In genomic region chr13:37760373-37760772, GRCm38 (mm10) we compare ENCODE assay signal across 25 mouse cellular contexts. TPM values are rescaled to one million over a fixed set of nuclear protein-coding genes. Genes with fewer than 3 reads are reported as not detected.
DNase-seq lines count a peak whose midpoint lies in the region; ATAC-seq and TF ChIP-seq lines count a peak whose summit lies in the region.
"Had no signal": no experiment of that assay in that cellular context is flagged by ENCODE, and none has a peak within 500 bp of the region (broad histone marks: within the 10 kb centered on the region; RNA-seq: fewer than 3 reads in every experiment).

No protein-coding gene starts in this region.

- H3K36me3 ChIP-seq in heart, adult 2 months (ENCODE audit: control insufficient read depth, insufficient read depth, low read length): peaks cover 2% of the 10 kb centered on the region; the same call in 1 of the 2 replicates
- H3K36me3 ChIP-seq in heart, postnatal 0 days (replicated peaks; ENCODE audit: control insufficient read depth, insufficient read depth, low read length): no peaks in the 10 kb centered on the region
- H3K36me3 ChIP-seq in MEL (ENCODE audit: control insufficient read depth in 1 of 2, insufficient read depth in 2 of 2, low read length in 2 of 2): peaks cover 0 to 28% of the 10 kb centered on the region in 2 experiments; a peak in 2 of 4 replicates
- H3K36me3 ChIP-seq in liver, embryonic 14.5 days (replicated peaks; ENCODE audit: control insufficient read depth, insufficient read depth, low read depth): no peaks in the 10 kb centered on the region
- H3K36me3 ChIP-seq: embryonic facial prominence, embryonic 13.5 days; forebrain, embryonic 10.5 days; forebrain, embryonic 15.5 days; heart, embryonic 12.5 days; limb, embryonic 13.5 days; midbrain, embryonic 10.5 days; neural tube, embryonic 12.5 days had no signal

- TF ChIP-seq POLR2A in heart, adult 2 months (IDR thresholded peaks at IDR 0.05; ENCODE audit: insufficient read depth, low read depth, low read length): no peak
- no peak for TF ChIP-seq POLR2A in MEL (IDR thresholded peaks at IDR 0.05; ENCODE audit: control insufficient read depth in 1 of 2, insufficient read depth in 1 of 2, low read depth in 1 of 2, low read length in 2 of 2, poor library complexity in 1 of 2)

- no peak for TF ChIP-seq EP300 in heart, adult 2 months (IDR thresholded peaks at IDR 0.05; ENCODE audit: insufficient read depth, low read depth, low read length)
- TF ChIP-seq EP300 in heart, postnatal 0 days (IDR thresholded peaks at IDR 0.05; ENCODE audit: low read depth): no peak
- TF ChIP-seq EP300 in MEL (IDR thresholded peaks at IDR 0.05; ENCODE audit: low read depth in 1 of 2, low read length in 2 of 2): no peak; a peak in 1 of 4 replicates
- no peak for TF ChIP-seq EP300 in liver, embryonic 14.5 days (IDR thresholded peaks at IDR 0.05; ENCODE audit: low read depth)

- TF ChIP-seq RAD21 in MEL (IDR thresholded peaks at IDR 0.05; ENCODE audit: low read depth, low read length): no peak

- no peaks in the 10 kb centered on the region for H3K27me3 ChIP-seq in heart, adult 2 months (ENCODE audit: control insufficient read depth, insufficient read depth, low read length)
- no peaks in the 10 kb centered on the region for H3K27me3 ChIP-seq in heart, postnatal 0 days (ENCODE audit: control insufficient read depth, insufficient read depth, low read length)
- H3K27me3 ChIP-seq in MEL (ENCODE audit: control insufficient read depth in 1 of 2, insufficient read depth in 2 of 2, low read length in 2 of 2): no peaks in the 10 kb centered on the region
- H3K27me3 ChIP-seq in liver, embryonic 14.5 days (ENCODE audit: control insufficient read depth, insufficient read depth, low read length): no peaks in the 10 kb centered on the region
- H3K27me3 ChIP-seq: embryonic facial prominence, embryonic 13.5 days; heart, embryonic 12.5 days; limb, embryonic 13.5 days had no signal

- H3K79me2 ChIP-seq in heart, adult 2 months (replicated peaks; ENCODE audit: control insufficient read depth, insufficient read depth, low read length): no peaks in the 10 kb centered on the region
- H3K79me2 ChIP-seq in MEL (ENCODE audit: control insufficient read depth, insufficient read depth, low read length, poor library complexity): no peaks in the 10 kb centered on the region

- no peak for ATAC-seq in heart, postnatal 0 days (ENCODE audit: insufficient read depth, low read depth)
- no peak for ATAC-seq in liver, embryonic 14.5 days (ENCODE audit: insufficient read depth)

- peaks cover 3% of the 10 kb centered on the region for H3K4me1 ChIP-seq in heart, adult 2 months (ENCODE audit: control insufficient read depth, insufficient read depth, low read length)
- H3K4me1 ChIP-seq in heart, postnatal 0 days (ENCODE audit: control insufficient read depth, insufficient read depth): peaks cover 24% of the 10 kb centered on the region
- peaks cover 20 to 25% of the 10 kb centered on the region in 2 experiments for H3K4me1 ChIP-seq in MEL (ENCODE audit: control insufficient read depth in 1 of 2, insufficient read depth in 2 of 2, low read length in 2 of 2)
- peaks cover 25 to 47% of the 10 kb centered on the region in 2 experiments for H3K4me1 ChIP-seq in liver, embryonic 14.5 days (replicated peaks; ENCODE audit: control insufficient read depth in 2 of 2, insufficient read depth in 2 of 2, low read length in 1 of 2)
- H3K4me1 ChIP-seq: embryonic facial prominence, embryonic 13.5 days had no signal

- TF ChIP-seq CTCF in heart, adult 2 months (IDR thresholded peaks at IDR 0.05): no peak
- TF ChIP-seq CTCF in heart, postnatal 0 days (IDR thresholded peaks at IDR 0.05; ENCODE audit: low read depth): no peak
- no peak for TF ChIP-seq CTCF in MEL (IDR thresholded peaks at IDR 0.05 in 2 of 3, conservative IDR thresholded peaks at IDR 0.05 in 1 of 3; ENCODE audit: control insufficient read depth in 1 of 3, insufficient read depth in 1 of 3, low read depth in 2 of 3, low read length in 3 of 3, poor library complexity in 1 of 3, severe bottlenecking in 1 of 3)
- no peak for TF ChIP-seq CTCF in liver, embryonic 14.5 days (IDR thresholded peaks at IDR 0.05; ENCODE audit: low read depth)

- H3K27ac ChIP-seq in heart, adult 2 months: peak overlapping the region; percentile 8; the same call in 1 of the 2 replicates
- peak overlapping the region; percentile 89; the same call in 1 of the 2 replicates for H3K27ac ChIP-seq in heart, postnatal 0 days (ENCODE audit: low read depth)
- peak overlapping the region; percentile 95 for H3K27ac ChIP-seq in MEL (ENCODE audit: control insufficient read depth, low read depth, low read length)
- H3K27ac ChIP-seq in liver, embryonic 14.5 days: peak overlapping the region; percentile 58
- H3K27ac ChIP-seq: forebrain, embryonic 15.5 days; layer of hippocampus, adult 2 months; left cerebral cortex, adult 2 months; limb, embryonic 13.5 days; neural tube, embryonic 12.5 days had no signal

- H3K4me3 ChIP-seq in heart, adult 2 months: no peak overlapping the region
- no peak overlapping the region for H3K4me3 ChIP-seq in heart, postnatal 0 days (ENCODE audit: low read depth, low read length)
- peak overlapping the region; percentile 46 to 54 for H3K4me3 ChIP-seq in MEL (ENCODE audit: control insufficient read depth in 1 of 2, insufficient read depth in 1 of 2, low read depth in 2 of 2, low read length in 2 of 2)
- no peak overlapping the region for H3K4me3 ChIP-seq in liver, embryonic 14.5 days (ENCODE audit: insufficient read depth in 1 of 2, low read depth in 2 of 2, low read length in 2 of 2)
- H3K4me3 ChIP-seq: embryonic facial prominence, embryonic 13.5 days; heart, embryonic 12.5 days; layer of hippocampus, adult 2 months; left cerebral cortex, adult 2 months; limb, embryonic 13.5 days; myocyte; neural tube, embryonic 12.5 days had no signal

- no peak overlapping the region for H3K4me2 ChIP-seq in heart, postnatal 0 days (ENCODE audit: low read depth, low read length)
- H3K4me2 ChIP-seq in liver, embryonic 14.5 days (ENCODE audit: low read depth): peak overlapping the region; percentile 28
- H3K4me2 ChIP-seq: embryonic facial prominence, embryonic 13.5 days had no signal

- intact Hi-C loops in heart, adult 2 months (cut with DNase I): loop anchor here (2.0 to 10.0 kb wide), 2 partner anchors 66 to 106 kb away; no protein-coding TSS in a partner anchor
- intact Hi-C loops in heart, postnatal 25 days (cut with DNase I): loop anchor here (5.0 to 10.0 kb wide), 2 partner anchors 106 to 293 kb away; no protein-coding TSS in a partner anchor

- no peak for DNase-seq in heart, adult 2 months
- DNase-seq in heart, postnatal 4 days: no peak
- no peak for DNase-seq in heart, postnatal 0 days (ENCODE audit: low spot score)
- DNase-seq in heart, postnatal 25 days (ENCODE audit: low spot score): no peak
- no peak for DNase-seq in MEL (ENCODE audit: low read depth, low spot score)
- no peak for DNase-seq in liver, embryonic 14.5 days (ENCODE audit: low read depth in 3 of 3, low spot score in 3 of 3)
- DNase-seq in cerebellum, postnatal 36 days: no peak
- DNase-seq in gastrocnemius, postnatal 4 days (ENCODE audit: low spot score in 2 of 2): no peak
- DNase-seq: adrenal gland, postnatal 14 days; cerebellum, adult 8-10 months; gastrocnemius, postnatal 25 days; kidney, adult 18-20 months; right cerebral cortex, adult 18-20 months; spleen, adult 18-20 months; thymus, postnatal 25 days had no signal

- WGBS in heart, adult 2 months: 68% methylated on average over 3 of the region's 3 CpGs
- WGBS in heart, postnatal 0 days: 76% methylated on average over 3 of the region's 3 CpGs
- 35% methylated on average over 3 of the region's 3 CpGs for WGBS in liver, embryonic 14.5 days (ENCODE audit: insufficient replicate concordance)

- no peaks in the 10 kb centered on the region for H3K9me3 ChIP-seq in heart, postnatal 0 days (replicated peaks; ENCODE audit: control insufficient read depth, low read length)
- no peaks in the 10 kb centered on the region for H3K9me3 ChIP-seq in MEL (replicated peaks; ENCODE audit: insufficient read depth, low read length)
- H3K9me3 ChIP-seq in liver, embryonic 14.5 days (ENCODE audit: control insufficient read depth, low read length): no peaks in the 10 kb centered on the region
- H3K9me3 ChIP-seq: embryonic facial prominence, embryonic 13.5 days; forebrain, embryonic 15.5 days; heart, embryonic 12.5 days; limb, embryonic 13.5 days; midbrain, embryonic 10.5 days; neural tube, embryonic 12.5 days had no signal

- no peak overlapping the region for H3K9ac ChIP-seq in heart, adult 2 months (ENCODE audit: low read depth, low read length)
- no peak overlapping the region for H3K9ac ChIP-seq in heart, postnatal 0 days (replicated peaks; ENCODE audit: low read depth, low read length)
- peak overlapping the region; percentile 51 for H3K9ac ChIP-seq in MEL (ENCODE audit: control insufficient read depth, low read depth, low read length, poor library complexity, severe bottlenecking)
- peak overlapping the region; percentile 20; the same call in 1 of the 2 replicates for H3K9ac ChIP-seq in liver, embryonic 14.5 days (replicated peaks)
- H3K9ac ChIP-seq: embryonic facial prominence, embryonic 13.5 days; heart, embryonic 12.5 days; limb, embryonic 13.5 days; neural tube, embryonic 12.5 days had no signal

TF ChIP-seq in MEL, 35 proteins besides CTCF, POLR2A, EP300 and RAD21 (continues in another document):
- TF ChIP-seq MEF2A (IDR thresholded peaks at IDR 0.05; ENCODE audit: extremely low read depth, insufficient replicate concordance, low read depth, low read length, poor library complexity, severe bottlenecking): no peak
- no peak for TF ChIP-seq MAX (IDR thresholded peaks at IDR 0.05; ENCODE audit: low read length)
- TF ChIP-seq ZKSCAN1 (IDR thresholded peaks at IDR 0.05; ENCODE audit: low read depth, low read length): no peak
- TF ChIP-seq USF2 (IDR thresholded peaks at IDR 0.05; ENCODE audit: borderline replicate concordance in 1 of 2, insufficient read depth in 1 of 2, low read depth in 1 of 2, low read length in 2 of 2): no peak
- no peak; the same call in 1 of the 2 replicates for TF ChIP-seq TAL1 (IDR thresholded peaks at IDR 0.05; ENCODE audit: low read length)
- TF ChIP-seq KAT2A (conservative IDR thresholded peaks at IDR 0.05; ENCODE audit: low read depth, low read length): no peak

RNA-seq across cellular contexts. Expression of gene Rreb1, which starts 17.8 kb away (rescaled TPM):
- total RNA-seq in heart, adult 2 months (2021): 10 to 100 TPM; 34.3 to 57.5 TPM
- 12.8 and 16.4 TPM in 2 replicates for polyA plus RNA-seq in heart, adult 2 months (2012; rRNA removed)
- 10 to 100 TPM; 44.6 to 48.8 TPM for total RNA-seq in heart, postnatal 4 days (2021)
- 18.2 and 21.2 TPM in 2 replicates for total RNA-seq in heart, postnatal 0 days (2014; rRNA removed; ENCODE audit: low replicate concordance)
- 6.7 and 8.7 TPM in 2 replicates for polyA plus RNA-seq in heart, postnatal 0 days (2015; fragmentation: Nextera tagmentation; extraction: Ambion mirVana)
- total RNA-seq in heart, postnatal 25 days (2021): 10 to 100 TPM; 38.0 to 55.6 TPM
- total RNA-seq in MEL (2012; rRNA removed): 8.1 and 10.4 TPM in 2 replicates
- 10 to 100 TPM in 1 of 2 experiments, not detected in 1; 34.0 TPM for polyA plus RNA-seq in MEL (2012; ENCODE audit: insufficient read depth in 1 of 2, insufficient read length in 2 of 2, low read depth in 1 of 2, low replicate concordance in 2 of 2, missing spikeins in 1 of 2)
- polyA plus RNA-seq in liver, embryonic 14.5 days (2012; rRNA removed): 4.8 and 5.4 TPM in 2 replicates
- polyA plus RNA-seq in liver, embryonic 14.5 days (2014; fragmentation: Nextera tagmentation; extraction: Ambion mirVana): 5.4 TPM in 2 replicates
- 10 to 100 TPM; 51.0 to 53.6 TPM for total RNA-seq in gastrocnemius, postnatal 4 days (2021)

Comparison
In these comparisons a context has a peak if more than half of its experiments do, and no peak if none do; other contexts are left out.
1. H3K27ac ChIP-seq: peak in every context shown above with its lines; median percentile 95 in MEL; 89 in heart, postnatal 0 days; 58 in liver, embryonic 14.5 days; 8 in heart, adult 2 months.
2. H3K4me3 ChIP-seq: peak in MEL (2 of 2); none in heart, adult 2 months (single experiment), heart, postnatal 0 days (single experiment) and liver, embryonic 14.5 days (0 of 2).
3. H3K9ac ChIP-seq: peak in MEL (single experiment) and liver, embryonic 14.5 days (single experiment); none in heart, adult 2 months (single experiment) and heart, postnatal 0 days (single experiment).